Mouse (Mus musculus) kidney, embryonic 14.5 days (tissue): Measurements from ENCODE around the gene Ntf3. TPM values are rescaled to one million over a fixed set of nuclear protein-coding genes. Genes with fewer than 3 reads are reported as not detected.
A peak's percentile ranks its signal among the peaks of the same experiment; 100 is the strongest.

Source experiments
- ATAC-seq: fragments of 200-750 bp; cut with Nextera tagmentation; 2 replicates; pipeline ENCODE4 v1.8.0; 2017; ENCODE audit warnings: moderate number of reproducible peaks, mild to moderate bottlenecking, moderate TSS enrichment, moderate library complexity; ENCODE audit not compliant: low FRiP score, low TSS enrichment
- H3K27ac ChIP-seq: fragments of 300-500 bp; sonication (generic); 2 replicates; pipeline ENCODE4 v1.5.1; 2014; ENCODE audit warnings: low read depth, mild to moderate bottlenecking, low read length, moderate library complexity, mixed read lengths
- H3K27me3 ChIP-seq: fragments of 300-500 bp; sonication (generic); 2 replicates; pipeline ENCODE4 v1.6.1; 2014; ENCODE audit warnings: mild to moderate bottlenecking, low read length; ENCODE audit not compliant: control insufficient read depth, insufficient read depth
- H3K36me3 ChIP-seq: fragments of 300-500 bp; sonication (generic); 2 replicates; pipeline ENCODE4 v1.6.1; 2014; ENCODE audit warnings: low read length, mixed read lengths; ENCODE audit not compliant: control insufficient read depth, insufficient read depth
- H3K4me1 ChIP-seq: fragments of 300-500 bp; sonication (generic); 2 replicates; pipeline ENCODE4 v1.6.1; 2014; ENCODE audit warnings: low read length, mixed read lengths; ENCODE audit not compliant: control insufficient read depth, insufficient read depth
- H3K4me2 ChIP-seq: fragments of 300-500 bp; sonication (generic); replicated peaks from 2 replicates; pipeline ENCODE4 v1.6.1; 2014; ENCODE audit warnings: low read depth, mild to moderate bottlenecking, low read length
- H3K4me3 ChIP-seq: fragments of 300-500 bp; sonication (generic); 2 replicates; pipeline ENCODE4 v1.5.1; 2014; ENCODE audit warnings: mild to moderate bottlenecking, low read length
- H3K9ac ChIP-seq: fragments of 300-500 bp; sonication (generic); 2 replicates; pipeline ENCODE4 v1.6.1; 2014; ENCODE audit warnings: low read depth, mild to moderate bottlenecking, low read length, moderate library complexity
- H3K9me3 ChIP-seq: fragments of 300-500 bp; sonication (generic); 2 replicates; pipeline ENCODE4 v1.6.1; 2016; ENCODE audit warnings: low read length; ENCODE audit not compliant: control insufficient read depth
- WGBS: fragments of 180-500 bp; shearing (Covaris S2); extraction: QIAGEN DNeasy Blood & Tissue Kit; methylation state at CpG from one replicate; pipeline ENCODE4 v1.1.7; 2014; 5-methylcytosine and 5-hydroxymethylcytosine counted together
- polyA plus RNA-seq: library from polyadenylated mRNA; unstranded; fragments of >200 nt; fragmentation: Nextera tagmentation; extraction: Ambion mirVana; gene quantifications from 2 replicates; pipeline ENCODE4 v1.2.1, GENCODE M21; 2014

The Ntf3 gene
- polyA plus RNA-seq, 1 experiment from 2014 or later: 20.7 TPM

- H3K4me2 ChIP-seq: peak overlapping the region; percentile 86
- no peaks in the 10 kb centered on the region for H3K36me3 ChIP-seq
- ATAC-seq: no peak
- peak overlapping the region; percentile 61 for H3K9ac ChIP-seq
- H3K27ac ChIP-seq: no peak overlapping the region; the same call in 1 of the 2 replicates
- WGBS: 3% methylated on average over 10 of the region's 10 CpGs
- H3K9me3 ChIP-seq: no peaks in the 10 kb centered on the region
- H3K4me3 ChIP-seq: peak overlapping the region; percentile 54
- no peaks in the 10 kb centered on the region for H3K27me3 ChIP-seq
- peaks cover 40% of the 10 kb centered on the region for H3K4me1 ChIP-seq
Measured at GRCm38 (mm10) chr6:126162351-126162758, 4.4 kb downstream of the Ntf3 start.

- H3K4me1 ChIP-seq: peaks cover 39% of the 10 kb centered on the region
- WGBS: 55% methylated on average over 8 of the region's 8 CpGs
- H3K27ac ChIP-seq: no peak overlapping the region
- 0 out of 2 replicates have a peak overlapping the region, but pooled peaks have one; percentile 61 for H3K9ac ChIP-seq
- H3K9me3 ChIP-seq: no peaks in the 10 kb centered on the region
- peak overlapping the region; percentile 54 for H3K4me3 ChIP-seq
- no peaks in the 10 kb centered on the region for H3K27me3 ChIP-seq
- H3K36me3 ChIP-seq: no peaks in the 10 kb centered on the region
- no peak for ATAC-seq
- H3K4me2 ChIP-seq: peak overlapping the region; percentile 86
Measured at GRCm38 (mm10) chr6:126161571-126162340, 5.0 kb downstream of the Ntf3 start.

GRCm38 (mm10) chr6:126160067-126160411 is 6.7 kb downstream of the Ntf3 start:
- Histone ChIP-seq H3K27me3 (no peaks in the 10 kb centered on the region), H3K4me3 (no peak overlapping the region), H3K9ac (no peak overlapping the region), H3K4me2 (no peak overlapping the region), H3K9me3 (no peaks in the 10 kb centered on the region), H3K4me1 (peaks cover 37% of the 10 kb centered on the region), H3K36me3 (no peaks in the 10 kb centered on the region), H3K27ac (no peak overlapping the region)
- ATAC-seq: no peak
- WGBS: 38% methylated on average over 5 of the region's 5 CpGs

GRCm38 (mm10) chr6:126159279-126160066 is 7.2 kb downstream of the Ntf3 start:
- H3K4me3 ChIP-seq: no peak overlapping the region
- no peaks in the 10 kb centered on the region for H3K36me3 ChIP-seq
- no peak overlapping the region for H3K9ac ChIP-seq
- H3K4me1 ChIP-seq: peaks cover 37% of the 10 kb centered on the region
- no peak overlapping the region for H3K27ac ChIP-seq
- H3K27me3 ChIP-seq: no peaks in the 10 kb centered on the region
- no peak overlapping the region for H3K4me2 ChIP-seq
- no peaks in the 10 kb centered on the region for H3K9me3 ChIP-seq
- ATAC-seq: no peak
- WGBS: 73% methylated on average over 13 of the region's 13 CpGs

- no peak for ATAC-seq
- H3K4me2 ChIP-seq: no peak overlapping the region
- no peaks in the 10 kb centered on the region for H3K9me3 ChIP-seq
- no peak overlapping the region for H3K4me3 ChIP-seq
- H3K4me1 ChIP-seq: peaks cover 23% of the 10 kb centered on the region
- no peaks in the 10 kb centered on the region for H3K36me3 ChIP-seq
- no peaks in the 10 kb centered on the region for H3K27me3 ChIP-seq
- 84% methylated on average over 2 of the region's 2 CpGs for WGBS
- H3K27ac ChIP-seq: no peak overlapping the region
- no peak overlapping the region for H3K9ac ChIP-seq
Measured at GRCm38 (mm10) chr6:126155928-126156327, 10.8 kb downstream of the Ntf3 start.

GRCm38 (mm10) chr6:126154372-126154982 is 12.2 kb downstream of the Ntf3 start:
- Histone ChIP-seq H3K9ac (no peak overlapping the region), H3K9me3 (no peaks in the 10 kb centered on the region), H3K4me2 (no peak overlapping the region), H3K36me3 (no peaks in the 10 kb centered on the region), H3K4me1 (peaks cover 11% of the 10 kb centered on the region; the same call in 1 of the 2 replicates), H3K27me3 (no peaks in the 10 kb centered on the region), H3K4me3 (no peak overlapping the region), H3K27ac (no peak overlapping the region)
- peak; percentile 39; the same call in 1 of the 2 replicates for ATAC-seq
- 38% methylated on average over 8 of the region's 8 CpGs for WGBS

GRCm38 (mm10) chr6:126153154-126153553 is 13.6 kb downstream of the Ntf3 start:
- WGBS: 75% methylated on average over 2 of the region's 2 CpGs
- no peak overlapping the region for H3K4me2 ChIP-seq
- no peak overlapping the region for H3K9ac ChIP-seq
- no peaks in the 10 kb centered on the region for H3K9me3 ChIP-seq
- no peaks in the 10 kb centered on the region for H3K27me3 ChIP-seq
- H3K27ac ChIP-seq: no peak overlapping the region
- peaks cover 6% of the 10 kb centered on the region; the same call in 1 of the 2 replicates for H3K4me1 ChIP-seq
- no peaks in the 10 kb centered on the region for H3K36me3 ChIP-seq
- no peak for ATAC-seq
- no peak overlapping the region for H3K4me3 ChIP-seq

GRCm38 (mm10) chr6:126143659-126144058 is 23.1 kb downstream of the Ntf3 start:
- Histone ChIP-seq H3K36me3 (no peaks in the 10 kb centered on the region), H3K9ac (no peak overlapping the region), H3K9me3 (no peaks in the 10 kb centered on the region), H3K4me1 (peaks cover 25% of the 10 kb centered on the region), H3K27ac (no peak overlapping the region), H3K4me2 (no peak overlapping the region), H3K4me3 (no peak overlapping the region), H3K27me3 (no peaks in the 10 kb centered on the region)
- ATAC-seq: no peak
- WGBS: 24% methylated on average over 5 of the region's 5 CpGs
